In genomic region chr6:149565720-149566498, GRCm38 (mm10) we compare ENCODE assay signal across 7 mouse cellular contexts.
DNase-seq lines count a peak whose midpoint lies in the region; ATAC-seq and TF ChIP-seq lines count a peak whose summit lies in the region.

No protein-coding gene starts in this region.

- 1% methylated on average over 19 of the region's 19 CpGs for WGBS in bone marrow, adult 2 months
- WGBS in heart, adult 2 months, result 3% methylated on average over 19 of the region's 19 CpGs
- 3% methylated on average over 19 of the region's 19 CpGs for WGBS in limb, embryonic 12.5 days
- WGBS in midbrain, embryonic 13.5 days, result 3% methylated on average over 19 of the region's 19 CpGs
- 7% methylated on average over 19 of the region's 19 CpGs for WGBS in spleen, adult 2 months

- TF ChIP-seq POLR2A in bone marrow, adult 2 months (IDR thresholded peaks at IDR 0.05; ENCODE audit: borderline replicate concordance, control insufficient read depth, low read depth, low read length), result no peak
- TF ChIP-seq POLR2A in heart, adult 2 months (IDR thresholded peaks at IDR 0.05; ENCODE audit: insufficient read depth, low read depth, low read length), result no peak
- no peak for TF ChIP-seq POLR2A in spleen, adult 2 months (IDR thresholded peaks at IDR 0.05; ENCODE audit: low read depth, low read length)

- intact Hi-C loops in heart, adult 2 months (cut with DNase I), result no loop called here

- H3K9me3 ChIP-seq in limb, embryonic 12.5 days, result no peaks in the 10 kb centered on the region
- H3K9me3 ChIP-seq in midbrain, embryonic 13.5 days, result no peaks in the 10 kb centered on the region

- peak overlapping the region; percentile 74 for H3K4me3 ChIP-seq in bone marrow, adult 2 months (replicated peaks; ENCODE audit: control insufficient read depth, low read depth, low read length)
- H3K4me3 ChIP-seq in heart, adult 2 months, result no peak overlapping the region
- peak overlapping the region; percentile 64 for H3K4me3 ChIP-seq in limb, embryonic 12.5 days (replicated peaks)
- peak overlapping the region; percentile 47 for H3K4me3 ChIP-seq in midbrain, embryonic 13.5 days (replicated peaks)
- H3K4me3 ChIP-seq in spleen, adult 2 months (ENCODE audit: extremely low read depth, insufficient read depth, insufficient read length), result peak overlapping the region; percentile 46

- peak; percentile 82 for DNase-seq in embryo, embryonic 9.5 days (ENCODE audit: extremely low spot score)
- DNase-seq in heart, adult 2 months, result peak; percentile 16 to 26
- peak; percentile 75 for DNase-seq in kidney, adult 9 months
- DNase-seq in spleen, adult 2 months (ENCODE audit: low read depth in 1 of 2, low spot score in 2 of 2), result peak; percentile 38 to 39

- no peak for TF ChIP-seq CTCF in bone marrow, adult 2 months (IDR thresholded peaks at IDR 0.05; ENCODE audit: control insufficient read depth, insufficient read depth, low read length)
- TF ChIP-seq CTCF in heart, adult 2 months (IDR thresholded peaks at IDR 0.05), result no peak
- no peak for TF ChIP-seq CTCF in spleen, adult 2 months (IDR thresholded peaks at IDR 0.05; ENCODE audit: extremely low read depth, insufficient read depth, insufficient read length, insufficient replicate concordance)

- no peak overlapping the region; the same call in 1 of the 2 replicates for H3K27ac ChIP-seq in bone marrow, adult 2 months (ENCODE audit: control insufficient read depth, insufficient read depth, low read depth, low read length, poor library complexity)
- no peak overlapping the region for H3K27ac ChIP-seq in heart, adult 2 months
- H3K27ac ChIP-seq in limb, embryonic 12.5 days, result no peak overlapping the region
- no peak overlapping the region for H3K27ac ChIP-seq in midbrain, embryonic 13.5 days
- H3K27ac ChIP-seq in spleen, adult 2 months (ENCODE audit: insufficient read depth, low read length), result no peak overlapping the region

- H3K79me2 ChIP-seq in heart, adult 2 months (replicated peaks; ENCODE audit: control insufficient read depth, insufficient read depth, low read length), result no peaks in the 10 kb centered on the region

- peak; percentile 99 for ATAC-seq in limb, embryonic 12.5 days (ENCODE audit: insufficient number of reproducible peaks, insufficient read depth, low FRiP score, low TSS enrichment, low read depth)
- peak; percentile 99 for ATAC-seq in midbrain, embryonic 13.5 days

- no peak overlapping the region for H3K9ac ChIP-seq in heart, adult 2 months (ENCODE audit: low read depth, low read length)
- H3K9ac ChIP-seq in limb, embryonic 12.5 days (replicated peaks), result peak overlapping the region; percentile 58
- peak overlapping the region; percentile 59 for H3K9ac ChIP-seq in midbrain, embryonic 13.5 days (replicated peaks)

- no peaks in the 10 kb centered on the region for H3K27me3 ChIP-seq in heart, adult 2 months (ENCODE audit: control insufficient read depth, insufficient read depth, low read length)
- no peaks in the 10 kb centered on the region for H3K27me3 ChIP-seq in limb, embryonic 12.5 days
- H3K27me3 ChIP-seq in midbrain, embryonic 13.5 days, result no peaks in the 10 kb centered on the region
- H3K27me3 ChIP-seq in spleen, adult 2 months (ENCODE audit: control insufficient read depth, insufficient read depth, low read length), result no peaks in the 10 kb centered on the region

- peak overlapping the region; percentile 72 for H3K4me2 ChIP-seq in limb, embryonic 12.5 days
- H3K4me2 ChIP-seq in midbrain, embryonic 13.5 days (replicated peaks), result peak overlapping the region; percentile 62

- H3K4me1 ChIP-seq in bone marrow, adult 2 months (ENCODE audit: control insufficient read depth, insufficient read depth, low read length), result no peaks in the 10 kb centered on the region; the same call in 1 of the 2 replicates
- H3K4me1 ChIP-seq in heart, adult 2 months (ENCODE audit: control insufficient read depth, insufficient read depth, low read length), result no peaks in the 10 kb centered on the region
- H3K4me1 ChIP-seq in limb, embryonic 12.5 days (replicated peaks), result no peaks in the 10 kb centered on the region
- peaks cover 10% of the 10 kb centered on the region for H3K4me1 ChIP-seq in midbrain, embryonic 13.5 days (replicated peaks)
- H3K4me1 ChIP-seq in spleen, adult 2 months (ENCODE audit: control insufficient read depth, insufficient read depth, insufficient read length), result peaks cover 3% of the 10 kb centered on the region; the same call in 1 of the 2 replicates

- no peak for TF ChIP-seq EP300 in heart, adult 2 months (IDR thresholded peaks at IDR 0.05; ENCODE audit: insufficient read depth, low read depth, low read length)

- no peaks in the 10 kb centered on the region for H3K36me3 ChIP-seq in heart, adult 2 months (ENCODE audit: control insufficient read depth, insufficient read depth, low read length)
- no peaks in the 10 kb centered on the region for H3K36me3 ChIP-seq in limb, embryonic 12.5 days
- H3K36me3 ChIP-seq in midbrain, embryonic 13.5 days, result no peaks in the 10 kb centered on the region
- H3K36me3 ChIP-seq in spleen, adult 2 months (ENCODE audit: control insufficient read depth, insufficient read depth, low read length), result no peaks in the 10 kb centered on the region

Comparison
In these comparisons a context has a peak if more than half of its experiments do, and no peak if none do; other contexts are left out.
1. DNase-seq: peak in every context shown above with its lines; median percentile 82 in embryo, embryonic 9.5 days; 75 in kidney, adult 9 months; 38 in spleen, adult 2 months; 21 in heart, adult 2 months.